Mouse (Mus musculus): ENCODE results near the gene Ppp1r14c.

The Ppp1r14c gene

GRCm38 (mm10) chr10:3366036-3366869, at the start of gene Ppp1r14c:
Gene Ppp1r14c (plus strand): TSS chr10:3366057.
- peak; percentile 54 for DNase-seq (ENCODE audit: low spot score)

GRCm38 (mm10) chr10:3321406-3321805, 44.5 kb upstream of the Ppp1r14c start:
- no peak for DNase-seq (ENCODE audit: low spot score)

DNA sequence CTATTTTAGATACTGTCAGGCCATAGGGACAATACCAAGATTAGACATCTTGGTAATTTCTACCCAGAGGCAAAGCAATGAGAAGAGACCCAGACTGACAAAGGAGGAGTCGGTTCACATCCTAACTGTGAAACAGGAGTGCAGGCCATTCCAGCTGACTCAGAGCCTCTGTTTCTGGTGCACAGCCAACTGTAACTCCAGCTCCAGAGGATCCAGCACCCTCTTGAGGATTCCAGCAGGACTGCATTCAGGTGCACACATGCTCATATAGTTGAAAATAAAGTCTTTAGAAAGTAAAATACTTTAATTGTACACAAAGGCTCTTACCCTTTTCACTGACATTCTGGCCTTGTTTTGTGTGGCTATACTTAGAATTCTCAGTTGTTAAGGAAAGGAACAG, 40.4 kb upstream of the Ppp1r14c start:
- DNase-seq (ENCODE audit: low spot score): no peak

DNA sequence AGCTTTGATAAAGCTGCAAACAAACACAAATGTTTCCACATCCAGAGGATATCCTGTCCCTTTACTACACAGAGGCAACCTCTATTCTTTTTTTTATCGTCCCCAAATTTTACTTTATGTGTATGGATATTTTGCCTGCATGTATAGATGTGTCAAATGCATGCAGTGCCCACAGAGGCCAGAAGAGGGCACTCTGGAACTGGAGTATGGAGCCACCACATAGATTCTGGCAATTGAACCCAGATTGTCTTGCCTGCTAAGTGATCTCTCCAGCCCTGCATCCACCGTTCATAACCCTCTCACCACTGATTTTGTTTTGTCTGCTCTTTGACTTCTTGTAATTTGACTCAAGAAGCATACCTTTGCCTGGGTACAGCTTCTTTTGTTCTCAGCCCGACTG, 33.0 kb upstream of the Ppp1r14c start:
- DNase-seq (ENCODE audit: low spot score): peak; percentile 87

DNA sequence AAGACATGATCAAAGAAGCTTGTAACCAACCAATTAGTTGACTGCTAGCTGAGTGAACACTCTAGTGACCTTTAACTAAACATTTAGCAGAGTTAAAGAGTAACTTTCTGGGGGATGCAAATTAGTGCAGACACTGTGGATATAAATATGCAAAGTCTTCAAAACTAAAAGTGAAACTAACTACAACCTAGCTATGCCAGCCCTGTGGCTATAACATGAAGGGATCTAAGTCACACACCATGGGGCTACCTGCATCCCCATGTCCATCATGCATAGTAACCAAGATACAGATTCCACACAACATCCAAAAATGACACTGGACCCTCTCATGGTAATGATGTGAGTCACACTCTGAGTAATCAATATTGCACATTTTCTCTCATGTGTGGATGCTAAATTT, 31.3 kb upstream of the Ppp1r14c start:
- no peak for DNase-seq (ENCODE audit: low spot score)

DNA sequence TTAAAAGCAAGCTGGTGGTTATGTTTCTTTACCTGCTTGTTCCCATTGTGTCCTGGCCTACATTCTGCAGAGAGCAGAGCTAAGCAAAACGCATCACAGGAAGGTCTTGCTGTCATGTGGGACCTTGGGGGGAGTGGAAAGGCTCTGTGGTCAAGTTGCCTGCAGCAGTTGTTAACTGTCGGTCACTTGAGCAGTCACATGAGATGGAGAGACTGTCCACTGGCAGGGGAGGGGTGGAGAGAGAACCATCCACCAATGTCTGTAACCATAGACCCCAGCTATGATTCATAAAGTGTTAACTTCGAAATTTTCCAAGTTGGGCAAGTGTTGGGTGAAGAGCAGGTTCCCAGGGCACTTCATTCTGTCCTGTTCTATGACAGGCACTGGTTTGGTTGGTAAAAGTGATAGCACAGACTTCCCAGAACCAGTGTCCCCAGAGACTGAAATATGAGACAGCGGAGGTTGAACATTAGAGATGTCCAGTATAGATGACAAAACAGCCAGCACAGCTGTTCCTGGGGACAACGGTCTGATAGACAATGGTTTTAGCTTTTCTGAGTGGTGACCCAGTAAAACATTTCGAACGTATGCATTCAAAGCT, 29.0 kb upstream of the Ppp1r14c start:
- no peak for DNase-seq (ENCODE audit: low spot score)

GRCm38 (mm10) chr10:3337330-3337901, 28.4 kb upstream of the Ppp1r14c start:
- DNase-seq (ENCODE audit: low spot score): no peak

GRCm38 (mm10) chr10:3345706-3346105, 20.2 kb upstream of the Ppp1r14c start:
- DNase-seq (ENCODE audit: low spot score): no peak

DNA sequence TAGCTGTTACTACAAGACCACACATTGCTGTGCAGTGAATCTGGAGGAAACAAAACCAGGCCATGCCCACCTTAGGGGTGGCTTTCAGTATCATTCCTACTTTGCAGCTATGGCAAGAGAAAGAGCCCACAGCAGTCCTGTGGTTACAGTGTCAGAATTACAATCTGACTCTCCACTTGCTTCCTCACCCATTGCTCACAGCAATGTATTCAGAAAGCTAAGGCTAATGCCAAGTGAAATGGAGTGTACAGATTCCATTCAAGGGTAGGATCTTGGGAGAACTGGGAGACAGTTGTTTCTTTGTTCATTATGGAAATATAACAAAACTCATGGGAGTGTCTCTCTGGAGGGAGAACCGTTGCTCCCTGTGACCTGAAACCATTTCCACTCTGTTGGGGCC, 6.3 kb upstream of the Ppp1r14c start:
- DNase-seq (ENCODE audit: low spot score): no peak

GRCm38 (mm10) chr10:3365671-3366035, 204 bp upstream of the Ppp1r14c start:
- DNase-seq (ENCODE audit: low spot score): no peak

DNA sequence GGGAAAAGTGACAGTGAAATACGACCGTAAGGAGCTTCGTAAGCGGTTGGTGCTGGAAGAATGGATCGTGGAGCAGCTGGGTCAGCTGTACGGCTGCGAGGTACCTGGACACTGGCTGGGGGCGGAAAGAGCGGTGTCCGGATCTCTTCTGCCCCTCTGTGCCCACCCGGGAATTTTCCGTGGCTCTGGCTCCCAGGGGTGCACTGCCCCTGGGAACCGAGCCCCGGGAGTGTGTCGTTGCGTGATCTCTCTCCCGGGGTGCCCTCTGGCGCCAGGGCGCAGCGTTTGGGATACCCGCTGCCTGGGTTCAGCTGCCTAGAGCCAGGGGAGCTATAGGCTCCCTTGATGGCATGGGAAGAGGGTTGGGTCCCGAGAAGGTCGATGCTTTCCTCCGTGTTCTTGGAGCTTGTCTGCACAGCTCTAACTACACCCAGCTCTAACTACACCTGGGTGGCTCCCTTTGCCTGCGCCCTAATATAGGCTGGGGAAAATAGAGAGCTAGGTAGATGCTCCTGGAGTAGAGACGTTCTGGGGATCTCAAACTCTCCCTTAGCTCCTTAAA, 1.1 kb downstream of the Ppp1r14c start:
- peak; percentile 28 for DNase-seq (ENCODE audit: low spot score)

- peak; percentile 8 for DNase-seq (ENCODE audit: low spot score)
These were observed 1.6 kb downstream of the Ppp1r14c start for GRCm38 (mm10) chr10:3367440-3367839.

- DNase-seq (ENCODE audit: low spot score): no peak
These were observed 17.3 kb downstream of the Ppp1r14c start for GRCm38 (mm10) chr10:3383176-3383575.

GRCm38 (mm10) chr10:3392251-3392650, 26.4 kb downstream of the Ppp1r14c start:
- no peak for DNase-seq (ENCODE audit: low spot score)

DNA sequence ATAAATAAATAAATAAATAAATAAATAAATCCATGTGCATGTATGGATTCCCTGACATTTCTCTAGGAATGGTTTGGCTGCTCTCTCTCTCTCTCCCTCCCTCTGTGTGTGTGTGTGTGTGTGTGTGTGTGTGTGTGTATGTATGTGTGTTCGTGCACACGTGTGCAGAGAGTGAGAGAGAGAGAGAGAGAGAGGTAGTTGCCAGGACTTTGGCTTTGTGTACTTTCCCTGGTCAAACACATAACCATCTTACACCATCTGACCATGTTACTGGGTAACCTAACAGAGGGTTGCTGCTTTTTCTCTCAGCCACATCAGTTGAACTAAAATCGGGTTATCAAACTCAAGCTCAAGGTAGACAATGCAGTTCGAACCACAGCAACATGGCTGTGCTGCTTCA, 27.7 kb downstream of the Ppp1r14c start:
- DNase-seq (ENCODE audit: low spot score): no peak

DNA sequence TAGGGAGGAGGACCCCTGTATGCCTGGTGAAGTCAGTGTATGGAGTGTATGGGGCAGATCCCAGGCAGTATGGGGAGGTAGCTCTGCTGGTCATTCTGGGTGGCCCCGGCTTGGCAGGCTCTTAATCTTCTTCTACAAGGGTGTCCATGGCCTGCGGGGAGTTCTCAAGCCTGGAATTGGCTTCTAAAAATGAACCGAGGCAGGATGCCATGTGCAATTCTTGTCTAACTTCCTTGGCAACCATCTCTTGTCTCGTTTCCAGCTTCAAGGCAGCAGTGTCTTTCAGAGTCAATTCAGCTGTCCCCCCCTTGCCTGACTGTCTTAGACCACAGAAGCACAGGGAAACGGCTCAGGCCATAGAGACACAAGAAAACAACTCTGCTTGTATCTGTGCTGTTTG, 28.3 kb downstream of the Ppp1r14c start:
- no peak for DNase-seq (ENCODE audit: low spot score)

DNA sequence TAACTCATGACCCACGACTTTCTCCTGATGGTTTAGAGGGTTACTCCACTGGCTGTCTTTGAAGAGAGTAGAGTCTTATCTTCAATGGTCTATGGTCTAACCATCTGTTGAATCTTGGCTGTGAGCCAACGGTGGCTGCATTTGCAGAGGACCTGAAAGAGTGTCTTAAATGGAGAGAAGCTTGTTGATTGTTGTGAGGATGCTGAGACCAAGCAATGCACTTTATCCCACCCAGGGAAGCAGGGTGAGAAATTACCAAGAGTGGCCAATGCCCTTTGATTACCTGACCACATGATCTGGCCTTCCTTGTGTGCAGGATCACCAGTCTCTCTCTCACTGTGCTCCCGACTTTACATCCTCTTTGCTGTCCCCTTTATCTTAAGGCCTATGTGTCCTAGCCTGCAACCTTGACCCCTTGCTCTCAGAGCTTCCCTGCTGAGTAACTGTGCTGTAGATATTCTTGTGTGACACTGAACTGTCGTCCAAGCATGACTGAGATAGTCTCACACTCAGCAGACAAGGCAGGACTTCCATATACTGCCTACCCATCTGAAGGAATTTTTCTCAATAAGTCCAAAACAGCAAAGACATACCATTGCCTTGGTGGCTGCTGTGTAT, 28.9 kb downstream of the Ppp1r14c start:
- DNase-seq (ENCODE audit: low spot score): no peak

DNA sequence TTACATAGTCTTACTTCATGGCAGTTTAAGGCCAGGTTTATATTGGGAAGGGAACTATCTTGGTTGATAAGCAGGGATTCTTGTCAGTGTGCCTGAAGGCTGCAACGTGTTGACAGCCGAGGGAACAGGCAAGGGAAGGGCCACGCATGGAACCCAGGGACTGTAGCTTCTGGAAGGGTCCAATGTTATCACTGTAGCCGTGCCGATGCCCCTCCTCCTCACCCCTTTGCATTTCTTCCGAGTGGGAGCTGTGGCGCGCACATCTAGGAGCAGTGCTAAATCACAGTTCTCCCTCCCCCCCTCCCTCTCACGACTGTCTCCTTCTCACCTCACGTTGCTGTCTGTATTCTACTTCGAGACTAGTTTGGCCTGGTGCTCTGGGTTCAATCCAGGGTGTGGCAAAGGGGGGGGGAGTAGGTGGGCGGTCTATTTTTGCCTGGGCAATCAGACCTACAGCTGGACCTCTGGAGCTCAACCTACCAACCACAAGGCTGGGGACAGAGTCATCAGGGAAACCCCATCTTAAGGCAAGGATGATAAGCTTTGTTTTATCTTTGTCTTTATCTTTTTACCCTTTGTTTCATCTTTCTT, 29.6 kb downstream of the Ppp1r14c start:
- no peak for DNase-seq (ENCODE audit: low spot score)

DNA sequence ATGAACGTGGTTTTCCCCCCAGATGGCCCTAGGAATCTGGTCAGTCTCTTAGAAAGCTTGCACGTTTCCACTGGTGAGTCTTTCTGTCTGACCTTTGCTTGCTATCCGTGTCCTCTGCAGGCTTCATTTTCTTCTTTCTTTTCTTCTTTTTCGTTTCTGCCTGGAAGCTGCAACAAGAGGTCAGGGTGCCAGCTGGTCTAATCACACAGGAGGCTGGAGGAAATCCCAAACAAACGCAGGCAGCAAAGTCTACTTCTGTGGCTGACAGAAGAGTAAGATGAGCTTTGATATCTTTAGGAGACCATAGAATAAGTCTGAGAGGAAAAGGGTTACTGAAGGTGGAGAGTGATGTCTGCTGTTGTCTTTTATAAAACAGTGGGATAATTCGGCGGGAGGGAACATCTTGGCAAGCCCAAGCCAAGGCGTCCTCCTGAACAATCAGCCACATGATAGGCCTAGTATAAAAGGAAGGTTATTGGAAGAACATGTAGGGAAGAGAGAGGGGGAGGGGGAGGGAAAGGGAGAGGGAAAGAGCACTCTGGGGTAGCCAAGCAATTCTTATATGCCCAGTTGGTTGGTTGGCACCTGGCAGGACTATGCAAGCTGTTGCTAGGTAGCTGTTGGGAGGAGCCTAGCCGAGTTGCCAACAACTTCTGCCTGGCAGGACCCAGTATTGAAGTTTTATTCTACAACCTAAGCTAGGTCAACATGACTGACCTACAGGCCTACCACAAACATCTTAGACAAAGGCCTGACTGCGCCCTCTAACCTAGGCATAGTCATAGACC, 30.3 kb downstream of the Ppp1r14c start:
- no peak for DNase-seq (ENCODE audit: low spot score)

DNA sequence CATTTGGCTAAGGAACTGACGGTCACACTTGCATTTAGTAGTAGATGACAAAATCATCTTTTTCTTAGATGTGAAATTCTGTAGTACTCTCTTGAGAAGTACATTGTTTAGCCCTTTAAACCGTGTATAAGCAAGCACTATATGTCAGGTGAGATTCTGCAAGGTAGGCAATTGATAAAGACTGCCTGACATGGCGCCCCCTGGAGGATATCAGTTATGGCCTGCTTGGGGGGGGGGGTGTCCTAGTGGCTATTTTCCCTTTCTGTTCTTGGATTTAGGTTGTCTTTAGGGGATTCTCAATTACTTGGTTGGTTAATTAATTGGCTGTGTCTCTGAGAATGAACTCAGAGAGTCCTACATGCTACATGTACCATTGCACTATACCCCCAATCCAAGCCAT, 31.5 kb downstream of the Ppp1r14c start:
- no peak for DNase-seq (ENCODE audit: low spot score)

DNA sequence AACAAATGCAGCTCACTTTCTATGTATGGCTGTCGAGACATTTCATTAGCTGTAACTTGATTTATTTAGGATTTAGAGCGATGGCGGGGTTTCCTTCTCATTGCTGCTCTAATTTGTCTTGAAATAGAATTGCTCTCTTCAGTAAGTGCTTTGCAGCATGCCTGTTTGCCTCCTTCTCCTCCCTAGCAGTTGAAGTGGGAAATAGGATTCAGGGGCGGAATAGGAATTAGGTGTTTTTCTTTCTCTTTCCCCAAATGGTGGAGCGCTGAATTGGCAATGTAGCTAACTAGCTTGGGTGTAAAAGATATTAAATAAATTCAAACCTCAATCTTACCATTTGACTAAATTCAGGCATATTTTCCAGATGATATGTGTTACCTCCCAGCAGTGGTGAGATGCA, 32.2 kb downstream of the Ppp1r14c start:
- DNase-seq (ENCODE audit: low spot score): no peak
